Mouse (Mus musculus) spleen, postnatal 36 days (tissue): ENCODE data around the gene Galnt12.

Experiments used
- DNase-seq, 2 experiments: peaks; one replicate each; pipeline ENCODE4 v3.0.0; 2022; ENCODE audit warnings: low spot score in 2 of 2, mixed read lengths in 1 of 2

The Galnt12 gene

DNA sequence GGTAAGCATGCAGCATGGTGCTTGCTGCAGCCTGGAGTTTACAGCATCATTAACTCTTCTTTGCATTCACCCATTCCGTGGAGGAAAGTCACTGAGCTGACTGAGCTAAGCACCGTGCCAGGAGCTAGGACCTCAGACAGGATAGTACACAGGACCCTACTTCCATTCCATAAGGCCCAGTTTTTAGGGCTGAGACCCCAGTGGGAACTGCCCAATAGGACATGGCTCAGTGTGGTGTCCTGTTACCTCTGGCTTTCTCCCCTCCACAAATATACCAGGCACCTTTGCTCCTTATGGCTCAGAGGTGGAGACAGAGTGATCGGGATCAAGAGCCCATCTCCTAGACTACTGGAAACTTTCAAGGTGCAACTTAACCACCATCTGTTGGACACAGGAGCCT lies 59.1 kb downstream of the Galnt12 start:
- no peak for DNase-seq

DNA sequence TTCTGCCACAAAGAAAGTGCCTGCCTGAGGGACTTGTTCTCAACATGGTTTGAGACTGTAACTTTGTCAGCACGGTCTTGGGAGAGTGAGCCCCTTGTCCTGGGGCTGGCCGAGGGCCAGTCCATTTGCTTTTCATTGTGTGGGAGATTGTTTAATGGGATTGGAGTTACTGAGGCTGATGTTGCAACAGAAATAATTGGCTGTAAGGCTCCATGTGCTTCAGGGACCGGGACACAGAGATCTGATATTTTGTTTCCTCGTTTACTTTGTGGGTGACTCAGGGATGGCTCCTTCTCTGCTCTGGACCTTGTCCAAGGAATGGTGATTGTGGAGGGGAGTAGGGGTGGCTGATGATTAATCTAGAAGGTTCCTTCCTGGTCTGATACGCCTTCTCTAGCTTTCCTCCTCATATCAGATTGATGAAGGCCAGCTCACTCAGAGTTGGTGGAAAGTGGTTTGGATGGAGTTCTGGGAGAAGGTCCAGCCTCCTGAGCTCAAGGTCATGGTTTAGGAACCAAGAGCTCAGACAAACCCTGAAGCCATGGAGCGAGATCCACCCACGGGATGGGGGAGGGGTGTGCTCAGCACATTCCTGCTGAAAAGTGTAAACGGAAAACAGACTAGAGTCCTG lies 60.0 kb downstream of the Galnt12 start:
- no peak for DNase-seq

DNA sequence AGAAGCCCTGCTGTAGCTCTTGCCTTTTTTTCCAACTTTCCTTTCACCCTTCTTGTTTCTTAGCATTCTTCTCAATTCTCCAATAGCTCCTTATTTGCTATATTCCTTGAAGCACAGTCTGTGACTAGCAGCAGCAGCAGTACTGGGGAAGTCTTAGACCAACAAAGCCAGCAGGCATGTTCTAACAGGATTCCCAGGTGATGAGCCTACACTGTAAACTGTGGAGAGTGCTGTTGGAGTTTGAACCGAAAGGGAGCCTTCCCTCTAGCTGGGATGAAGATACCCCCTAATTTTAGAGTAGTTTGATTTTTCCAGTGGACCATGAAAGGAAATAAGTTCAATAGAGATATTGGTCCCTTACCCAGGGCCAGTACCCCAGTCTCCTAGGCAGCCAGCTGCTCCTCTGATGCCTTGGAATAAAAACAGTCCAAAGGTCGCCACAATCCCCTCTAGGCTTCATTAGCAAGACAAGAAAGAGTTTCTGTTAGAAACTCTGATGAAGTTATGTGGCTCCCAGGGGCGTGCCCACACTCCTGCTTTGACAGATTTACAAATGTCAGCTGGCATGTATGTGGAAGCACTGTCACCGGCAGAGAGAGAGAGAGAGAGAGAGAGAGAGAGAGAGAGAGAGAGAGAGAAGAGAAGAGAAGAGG lies 69.5 kb downstream of the Galnt12 start:
- no peak for DNase-seq

DNA sequence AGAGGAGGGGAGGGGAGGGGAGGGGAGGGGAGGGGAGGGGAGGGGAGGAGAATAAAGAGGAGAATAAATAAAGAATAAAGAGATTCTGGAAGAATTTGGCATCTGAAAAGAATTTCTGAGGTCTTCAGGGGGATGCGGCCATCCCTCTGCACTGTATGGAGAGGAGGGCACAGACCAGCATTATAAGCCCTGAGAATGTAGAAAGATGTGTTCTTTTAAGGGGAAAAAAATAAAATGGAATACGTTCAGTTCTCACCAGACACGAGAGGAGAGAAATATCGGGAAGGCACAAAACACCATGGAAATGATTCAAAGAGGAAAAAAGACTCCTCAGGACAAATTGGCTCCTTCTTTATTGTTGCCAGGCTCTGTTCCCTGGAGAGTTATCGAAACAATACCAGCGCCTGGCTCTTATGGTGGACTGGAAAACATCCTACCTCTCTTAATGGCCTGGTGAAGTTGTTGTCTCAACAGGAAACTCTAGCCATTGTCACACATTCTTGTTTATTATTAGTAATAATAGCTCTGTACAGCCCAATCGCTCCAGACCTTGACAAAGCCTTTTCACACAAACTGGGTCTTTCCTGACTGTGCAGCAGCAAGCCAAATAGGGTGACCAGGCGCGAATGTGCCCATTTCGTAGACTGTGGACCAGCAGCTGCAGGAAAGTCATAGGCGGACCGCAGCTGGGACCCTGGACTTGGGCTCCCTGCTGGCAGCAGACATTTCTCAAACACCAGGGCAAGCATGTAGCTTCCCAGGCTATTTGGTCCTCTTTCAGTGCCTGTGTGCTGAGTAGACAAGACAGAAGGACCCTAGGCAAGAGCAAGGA lies 70.3 kb downstream of the Galnt12 start:
- no peak for DNase-seq

DNA sequence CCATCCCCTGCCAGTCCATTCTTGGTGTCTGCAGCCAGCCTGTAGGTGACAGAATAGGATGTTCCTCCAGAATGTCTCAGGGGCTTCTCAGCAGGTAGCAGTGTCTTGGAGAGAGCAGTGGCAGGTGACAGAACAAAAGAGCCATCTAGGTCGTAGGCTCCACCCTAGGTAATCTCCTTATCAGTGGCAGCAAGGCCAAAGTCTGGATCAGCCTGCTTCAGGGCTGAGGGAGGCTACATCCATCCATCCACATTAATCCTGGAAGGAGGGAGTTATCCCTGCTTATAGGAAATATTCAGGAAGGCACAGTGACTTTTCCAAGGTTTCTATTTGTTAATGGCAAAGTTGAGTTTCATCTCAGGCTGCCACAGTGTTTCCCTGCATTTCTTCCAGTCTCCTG lies 80.6 kb downstream of the Galnt12 start:
- DNase-seq = no peak
